Mouse (Mus musculus): ENCODE results near the gene Mettl26. TPM values are rescaled to one million over a fixed set of nuclear protein-coding genes. Genes with fewer than 3 reads are reported as not detected.

Gene Mettl26
- 65.3 and 73.9 TPM in 2 replicates for polyA plus RNA-seq (2014; fragmentation: Nextera tagmentation; extraction: Ambion mirVana)

GRCm38 (mm10) chr17:25874721-25875170, at the start of gene Mettl26:
Gene Mettl26, plus strand, starts transcription at chr17:25875074.
- Histone ChIP-seq H3K4me1 (ENCODE audit: control insufficient read depth, insufficient read depth, low read length) (peaks cover 12% of the 10 kb centered on the region), H3K9me3 (ENCODE audit: control insufficient read depth, low read length) (no peaks in the 10 kb centered on the region), H3K4me3 (ENCODE audit: low read depth, low read length) (peak within 1 kb of the TSS; percentile 75), H3K36me3 (ENCODE audit: control insufficient read depth, insufficient read depth, low read length) (peaks cover 10% of the 10 kb centered on the region), H3K4me2 (ENCODE audit: low read depth, low read length) (peak within 1 kb of the TSS; percentile 95), H3K27me3 (ENCODE audit: control insufficient read depth, insufficient read depth, low read length) (no peaks in the 10 kb centered on the region), H3K27ac (ENCODE audit: low read depth, low read length) (peak within 1 kb of the TSS; percentile 91), H3K9ac (replicated peaks; ENCODE audit: low read depth, low read length) (peak within 1 kb of the TSS; percentile 85)
- ATAC-seq (ENCODE audit: low read depth) = peak; percentile 77
- under 1% methylated on average over 25 of the region's 25 CpGs for WGBS

GRCm38 (mm10) chr17:25825311-25825710, 49.6 kb upstream of the Mettl26 start:
- Histone ChIP-seq H3K4me3 (ENCODE audit: low read depth, low read length) (no peak overlapping the region), H3K4me2 (ENCODE audit: low read depth, low read length) (no peak overlapping the region), H3K9ac (replicated peaks; ENCODE audit: low read depth, low read length) (no peak overlapping the region), H3K9me3 (ENCODE audit: control insufficient read depth, low read length) (no peaks in the 10 kb centered on the region), H3K36me3 (ENCODE audit: control insufficient read depth, insufficient read depth, low read length) (peaks cover 8% of the 10 kb centered on the region), H3K4me1 (ENCODE audit: control insufficient read depth, insufficient read depth, low read length) (peaks cover 37% of the 10 kb centered on the region), H3K27me3 (ENCODE audit: control insufficient read depth, insufficient read depth, low read length) (no peaks in the 10 kb centered on the region), H3K27ac (ENCODE audit: low read depth, low read length) (no peak overlapping the region)
- 91% methylated on average over 6 of the region's 6 CpGs for WGBS
- ATAC-seq (ENCODE audit: low read depth) = no peak

- peaks cover 15% of the 10 kb centered on the region for H3K36me3 ChIP-seq (ENCODE audit: control insufficient read depth, insufficient read depth, low read length)
- no peak overlapping the region for H3K27ac ChIP-seq (ENCODE audit: low read depth, low read length)
- H3K4me3 ChIP-seq (ENCODE audit: low read depth, low read length) = no peak overlapping the region
- no peak overlapping the region for H3K9ac ChIP-seq (replicated peaks; ENCODE audit: low read depth, low read length)
- H3K4me2 ChIP-seq (ENCODE audit: low read depth, low read length) = no peak overlapping the region
- no peak for ATAC-seq (ENCODE audit: low read depth)
- 94% methylated on average over 27 of the region's 27 CpGs for WGBS
- H3K9me3 ChIP-seq (ENCODE audit: control insufficient read depth, low read length) = no peaks in the 10 kb centered on the region
- H3K4me1 ChIP-seq (ENCODE audit: control insufficient read depth, insufficient read depth, low read length) = peaks cover 44% of the 10 kb centered on the region
- no peaks in the 10 kb centered on the region for H3K27me3 ChIP-seq (ENCODE audit: control insufficient read depth, insufficient read depth, low read length)
Observed at GRCm38 (mm10) chr17:25825984-25826570, 48.8 kb upstream of the Mettl26 start.

- no peak for ATAC-seq (ENCODE audit: low read depth)
- no peak overlapping the region for H3K4me2 ChIP-seq (ENCODE audit: low read depth, low read length)
- WGBS = 96% methylated on average over 13 of the region's 13 CpGs
- no peak overlapping the region for H3K4me3 ChIP-seq (ENCODE audit: low read depth, low read length)
- H3K4me1 ChIP-seq (ENCODE audit: control insufficient read depth, insufficient read depth, low read length) = peaks cover 53% of the 10 kb centered on the region
- peaks cover 20% of the 10 kb centered on the region for H3K36me3 ChIP-seq (ENCODE audit: control insufficient read depth, insufficient read depth, low read length)
- no peak overlapping the region for H3K27ac ChIP-seq (ENCODE audit: low read depth, low read length)
- no peak overlapping the region for H3K9ac ChIP-seq (replicated peaks; ENCODE audit: low read depth, low read length)
- H3K9me3 ChIP-seq (ENCODE audit: control insufficient read depth, low read length) = no peaks in the 10 kb centered on the region
- H3K27me3 ChIP-seq (ENCODE audit: control insufficient read depth, insufficient read depth, low read length) = no peaks in the 10 kb centered on the region
Observed at GRCm38 (mm10) chr17:25827011-25827410, 47.9 kb upstream of the Mettl26 start.

- H3K4me3 ChIP-seq (ENCODE audit: low read depth, low read length) = no peak overlapping the region
- WGBS = 85% methylated on average over 22 of the region's 22 CpGs
- ATAC-seq (ENCODE audit: low read depth) = no peak
- H3K9me3 ChIP-seq (ENCODE audit: control insufficient read depth, low read length) = no peaks in the 10 kb centered on the region
- H3K27ac ChIP-seq (ENCODE audit: low read depth, low read length) = no peak overlapping the region
- peaks cover 54% of the 10 kb centered on the region for H3K4me1 ChIP-seq (ENCODE audit: control insufficient read depth, insufficient read depth, low read length)
- H3K4me2 ChIP-seq (ENCODE audit: low read depth, low read length) = peak overlapping the region; percentile 96; the same call in 1 of the 2 replicates
- peaks cover 20% of the 10 kb centered on the region for H3K36me3 ChIP-seq (ENCODE audit: control insufficient read depth, insufficient read depth, low read length)
- H3K27me3 ChIP-seq (ENCODE audit: control insufficient read depth, insufficient read depth, low read length) = no peaks in the 10 kb centered on the region
- peak overlapping the region; percentile 37 for H3K9ac ChIP-seq (replicated peaks; ENCODE audit: low read depth, low read length)
Observed at GRCm38 (mm10) chr17:25827546-25828222, 47.2 kb upstream of the Mettl26 start.

GRCm38 (mm10) chr17:25828223-25828594, 46.7 kb upstream of the Mettl26 start:
- H3K4me3 ChIP-seq (ENCODE audit: low read depth, low read length) = peak overlapping the region; percentile 59
- no peaks in the 10 kb centered on the region for H3K27me3 ChIP-seq (ENCODE audit: control insufficient read depth, insufficient read depth, low read length)
- H3K9me3 ChIP-seq (ENCODE audit: control insufficient read depth, low read length) = no peaks in the 10 kb centered on the region
- no peak for ATAC-seq (ENCODE audit: low read depth)
- WGBS = 85% methylated on average over 8 of the region's 8 CpGs
- H3K4me2 ChIP-seq (ENCODE audit: low read depth, low read length) = peak overlapping the region; percentile 96
- peak overlapping the region; percentile 86 for H3K27ac ChIP-seq (ENCODE audit: low read depth, low read length)
- H3K36me3 ChIP-seq (ENCODE audit: control insufficient read depth, insufficient read depth, low read length) = peaks cover 20% of the 10 kb centered on the region
- peaks cover 54% of the 10 kb centered on the region for H3K4me1 ChIP-seq (ENCODE audit: control insufficient read depth, insufficient read depth, low read length)
- H3K9ac ChIP-seq (replicated peaks; ENCODE audit: low read depth, low read length) = peak overlapping the region; percentile 37

- ATAC-seq (ENCODE audit: low read depth) = peak; percentile 48; the same call in 1 of the 2 replicates
- H3K27ac ChIP-seq (ENCODE audit: low read depth, low read length) = peak within 1 kb of the TSS; percentile 86
- H3K9me3 ChIP-seq (ENCODE audit: control insufficient read depth, low read length) = no peaks in the 10 kb centered on the region
- H3K36me3 ChIP-seq (ENCODE audit: control insufficient read depth, insufficient read depth, low read length) = peaks cover 20% of the 10 kb centered on the region
- H3K4me1 ChIP-seq (ENCODE audit: control insufficient read depth, insufficient read depth, low read length) = peaks cover 58% of the 10 kb centered on the region
- H3K4me2 ChIP-seq (ENCODE audit: low read depth, low read length) = peak within 1 kb of the TSS; percentile 96
- H3K4me3 ChIP-seq (ENCODE audit: low read depth, low read length) = peak within 1 kb of the TSS; percentile 59
- H3K27me3 ChIP-seq (ENCODE audit: control insufficient read depth, insufficient read depth, low read length) = no peaks in the 10 kb centered on the region
- 3% methylated on average over 32 of the region's 32 CpGs for WGBS
- H3K9ac ChIP-seq (replicated peaks; ENCODE audit: low read depth, low read length) = peak within 1 kb of the TSS; percentile 74
Observed at GRCm38 (mm10) chr17:25828712-25829557, 45.9 kb upstream of the Mettl26 start, which contains the start of gene Jmjd8. Gene Jmjd8, plus strand, starts transcription at chr17:25828867.

- Histone ChIP-seq H3K36me3 (ENCODE audit: control insufficient read depth, insufficient read depth, low read length) (peaks cover 20% of the 10 kb centered on the region), H3K9me3 (ENCODE audit: control insufficient read depth, low read length) (no peaks in the 10 kb centered on the region), H3K4me3 (ENCODE audit: low read depth, low read length) (peak overlapping the region; percentile 59), H3K9ac (replicated peaks; ENCODE audit: low read depth, low read length) (peak overlapping the region; percentile 74), H3K27ac (ENCODE audit: low read depth, low read length) (peak overlapping the region; percentile 86), H3K4me2 (ENCODE audit: low read depth, low read length) (peak overlapping the region; percentile 96), H3K27me3 (ENCODE audit: control insufficient read depth, insufficient read depth, low read length) (no peaks in the 10 kb centered on the region), H3K4me1 (ENCODE audit: control insufficient read depth, insufficient read depth, low read length) (peaks cover 58% of the 10 kb centered on the region)
- WGBS = 42% methylated on average over 8 of the region's 8 CpGs
- no peak for ATAC-seq (ENCODE audit: low read depth)
Observed at GRCm38 (mm10) chr17:25829558-25830017, 45.3 kb upstream of the Mettl26 start.

Data from neural tube, embryonic 14.5 days (tissue).